Mouse (Mus musculus): ENCODE measurements at regions not wholly inside any gene's neighbourhood (a gene's known extent, or its start where the extent isn't known, plus 50 kb on each side); places are given as distances from the start of the nearest gene placed in this dataset.

GRCm38 (mm10) chr12:15584721-15585120, 232.0 kb downstream of the Trib2 start:
- TF ChIP-seq CTCF (IDR thresholded peaks at IDR 0.05; ENCODE audit: low read depth, low read length) (no peak), POLR2A (IDR thresholded peaks at IDR 0.05; ENCODE audit: borderline replicate concordance, low read depth, low read length) (no peak)
